Mouse (Mus musculus) lung, adult 2 months (tissue): ENCODE data around the gene Tmem87a. TPM values are rescaled to one million over a fixed set of nuclear protein-coding genes. Genes with fewer than 3 reads are reported as not detected.
A peak's percentile ranks its signal among the peaks of the same experiment; 100 is the strongest.

ENCODE experiments used
- DNase-seq: peaks from one replicate; pipeline ENCODE4 v3.0.0; 2022
- H3K4me1 ChIP-seq: fragments of 200-500 bp; 2 replicates; pipeline ENCODE4 v1.6.1; 2011; ENCODE audit warnings: low read length; ENCODE audit not compliant: control insufficient read depth, insufficient read depth
- H3K4me3 ChIP-seq: fragments of 200-500 bp; replicated peaks from 2 replicates; pipeline ENCODE3; 2011; ENCODE audit warnings: low read depth, mild to moderate bottlenecking, control low read depth, low read length; ENCODE audit errors: extremely low read depth
- CTCF ChIP-seq: fragments of 200-500 bp; IDR thresholded peaks from 2 replicates; pipeline ENCODE4 v1.5.1; 2011; ENCODE audit warnings: mild to moderate bottlenecking, low read length, control low read depth; ENCODE audit not compliant: insufficient read depth
- POLR2A ChIP-seq: fragments of 200-500 bp; IDR thresholded peaks from 2 replicates; pipeline ENCODE4 v1.6.1; 2011; ENCODE audit warnings: low read depth, mild to moderate bottlenecking, control low read depth, low read length, borderline replicate concordance; ENCODE audit errors: extremely low read depth
- WGBS: fragments of 180-500 bp; shearing (Covaris S2); methylation state at CpG from one replicate; pipeline ENCODE4 v1.1.7; 2018; 5-methylcytosine and 5-hydroxymethylcytosine counted together
- polyA plus RNA-seq: library from polyadenylated mRNA; depleted of rRNA; stranded (reverse); fragments of >200 nt; gene quantifications from 2 replicates; pipeline ENCODE4 v1.2.3, GENCODE M21; 2012; rRNA removed

The Tmem87a gene
- 8.5 and 15.7 TPM in 2 replicates for polyA plus RNA-seq

DNA sequence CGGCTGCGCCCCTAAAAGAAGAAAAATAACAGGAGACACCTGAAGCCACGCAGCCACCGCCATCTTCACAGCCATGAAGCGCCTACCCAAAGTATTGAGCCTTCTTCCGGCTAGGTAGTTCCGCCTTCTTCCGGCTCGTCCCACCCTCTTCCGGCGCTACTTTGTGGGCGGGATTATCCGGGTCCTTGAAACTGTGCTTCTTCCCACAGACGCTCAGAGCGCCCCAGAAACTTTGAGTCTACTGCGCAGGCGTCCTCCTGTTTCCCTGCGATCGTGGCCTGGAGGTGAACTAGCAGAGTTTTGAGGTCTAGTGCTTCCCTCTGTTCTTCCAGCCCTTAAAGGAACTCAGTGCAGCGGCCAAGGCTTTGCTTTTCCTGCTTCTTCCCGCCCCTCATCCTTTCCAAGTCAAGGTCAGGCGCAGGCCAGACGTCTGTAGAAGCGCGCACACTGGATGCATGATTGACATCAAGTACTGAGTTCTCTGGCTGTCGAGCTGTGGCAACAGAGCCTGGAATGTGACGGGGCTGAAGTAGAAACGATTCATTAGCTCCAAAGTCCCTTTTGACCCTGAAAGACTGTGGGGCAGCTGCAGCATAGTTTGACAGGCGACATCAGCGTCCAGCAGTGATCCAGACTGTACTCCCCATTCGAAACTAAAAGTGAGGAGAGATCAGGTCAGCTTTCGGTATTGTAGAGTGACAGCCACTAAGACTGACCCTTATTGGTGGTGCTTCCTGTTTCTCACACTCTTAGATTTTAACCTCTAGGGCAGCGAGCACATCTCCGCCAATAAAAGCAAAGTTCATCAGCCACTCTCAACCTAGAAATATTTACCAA is at the start of gene Tmem87a:
Gene Tmem87a, minus strand, starts transcription at position 128 of the 837 bp plus-strand sequence.
- WGBS: under 1% methylated on average over 34 of the region's 34 CpGs

DNA sequence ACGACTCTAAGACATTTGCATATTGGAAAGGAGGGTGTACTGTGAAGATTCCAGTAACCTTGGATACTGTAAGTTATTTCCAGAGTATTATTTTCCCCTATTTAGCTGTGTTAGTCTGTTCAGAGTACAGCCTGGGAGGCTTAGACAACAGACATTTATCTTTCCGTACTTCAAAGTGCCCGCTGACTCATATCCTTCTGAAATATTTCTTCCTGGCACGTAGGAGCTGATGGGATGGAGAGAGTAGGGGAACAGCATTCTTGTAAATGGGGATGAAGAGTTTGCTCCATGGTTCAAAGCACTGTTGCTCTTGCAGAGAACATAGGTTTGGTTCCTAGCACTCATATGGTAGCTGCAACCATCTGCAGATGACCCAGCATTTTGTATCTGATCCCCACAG is 48.7 kb upstream of the Tmem87a start:
- no peak for TF ChIP-seq CTCF
- TF ChIP-seq POLR2A: no peak
- no peak for DNase-seq

More for the DNA sequence above, at the start of gene Tmem87a:
- Histone ChIP-seq H3K4me1 (peaks cover 7% of the 10 kb centered on the region), H3K4me3 (peak within 1 kb of the TSS; percentile 97)
- peak; percentile 93 for DNase-seq
- TF ChIP-seq CTCF: no peak
- TF ChIP-seq POLR2A: peak; percentile 82; the same call in 1 of the 2 replicates

DNA sequence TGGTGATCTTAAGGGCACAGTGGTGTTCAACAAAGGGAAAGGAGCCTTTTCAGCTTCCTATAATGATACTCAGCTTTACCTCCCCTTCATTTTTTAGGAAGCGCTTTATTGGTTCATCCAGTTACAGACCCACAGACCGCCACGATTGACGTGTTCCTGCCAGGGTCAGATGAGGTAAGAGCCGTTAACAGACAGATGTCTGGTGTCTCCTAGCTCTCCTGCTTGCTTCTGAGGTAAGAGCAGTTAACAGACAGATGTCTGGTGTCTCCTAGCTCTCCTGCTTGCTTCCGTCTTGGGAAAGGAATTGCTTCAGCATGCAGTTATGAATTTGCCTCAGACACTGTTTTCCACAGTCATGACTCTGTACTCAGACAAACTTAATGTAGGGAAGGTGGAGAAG is 46.8 kb upstream of the Tmem87a start:
- TF ChIP-seq POLR2A: no peak
- TF ChIP-seq CTCF: no peak
- WGBS: 67% methylated on average over 6 of the region's 6 CpGs
- H3K4me1 ChIP-seq: no peaks in the 10 kb centered on the region
- DNase-seq: no peak
- H3K4me3 ChIP-seq: no peak overlapping the region

More for the DNA sequence above, 48.7 kb upstream of the Tmem87a start:
- H3K4me3 ChIP-seq: no peak overlapping the region
- no peaks in the 10 kb centered on the region for H3K4me1 ChIP-seq
- 60% methylated on average over 4 of the region's 4 CpGs for WGBS

DNA sequence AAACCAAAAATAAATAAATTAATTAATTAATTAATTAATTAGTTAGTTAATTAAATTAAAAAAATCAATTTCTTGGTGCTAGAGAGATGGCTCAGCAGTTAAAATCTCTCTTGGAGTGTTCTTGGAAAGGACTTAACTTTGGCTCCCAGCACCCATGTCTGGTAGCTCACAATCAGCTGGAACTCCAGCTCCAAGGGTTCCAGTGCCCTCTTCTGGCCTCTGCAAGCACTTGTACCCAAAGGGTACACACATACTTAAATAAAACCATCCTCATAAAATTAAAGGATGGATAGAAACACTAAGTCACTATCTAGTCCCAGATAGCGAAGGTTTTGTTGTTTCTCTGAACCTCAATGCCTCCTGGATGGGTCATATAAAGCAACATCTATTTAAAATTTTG is 43.4 kb upstream of the Tmem87a start:
- Histone ChIP-seq H3K4me3 (no peak overlapping the region), H3K4me1 (no peaks in the 10 kb centered on the region)
- TF ChIP-seq POLR2A (no peak), CTCF (0 out of 2 replicates have a peak, but pooled peaks have one; percentile 5)
- 96% methylated on average over 1 of the region's 1 CpGs for WGBS
- DNase-seq: no peak

DNA sequence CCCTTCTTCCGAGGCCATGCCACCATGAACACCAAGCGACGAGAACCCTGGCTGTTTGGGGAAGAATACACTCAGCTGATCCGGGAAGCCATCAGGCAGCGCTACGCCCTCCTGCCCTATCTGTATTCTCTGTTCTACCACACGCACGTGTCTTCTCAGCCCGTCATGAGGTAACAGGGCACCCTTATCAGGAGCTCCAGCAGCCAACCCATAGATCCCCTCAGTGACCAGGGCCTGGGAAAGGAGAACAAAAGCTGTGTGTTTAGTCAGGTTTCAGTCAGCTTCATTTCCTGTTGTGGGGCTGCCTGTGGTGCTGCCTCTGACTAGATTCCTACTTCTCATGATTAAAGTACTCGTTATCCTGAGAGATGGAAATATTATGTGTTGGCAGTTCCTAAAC is 42.5 kb upstream of the Tmem87a start:
- Histone ChIP-seq H3K4me1 (no peaks in the 10 kb centered on the region), H3K4me3 (no peak overlapping the region)
- no peak for DNase-seq
- 65% methylated on average over 10 of the region's 10 CpGs for WGBS
- TF ChIP-seq POLR2A: no peak
- no peak for TF ChIP-seq CTCF

DNA sequence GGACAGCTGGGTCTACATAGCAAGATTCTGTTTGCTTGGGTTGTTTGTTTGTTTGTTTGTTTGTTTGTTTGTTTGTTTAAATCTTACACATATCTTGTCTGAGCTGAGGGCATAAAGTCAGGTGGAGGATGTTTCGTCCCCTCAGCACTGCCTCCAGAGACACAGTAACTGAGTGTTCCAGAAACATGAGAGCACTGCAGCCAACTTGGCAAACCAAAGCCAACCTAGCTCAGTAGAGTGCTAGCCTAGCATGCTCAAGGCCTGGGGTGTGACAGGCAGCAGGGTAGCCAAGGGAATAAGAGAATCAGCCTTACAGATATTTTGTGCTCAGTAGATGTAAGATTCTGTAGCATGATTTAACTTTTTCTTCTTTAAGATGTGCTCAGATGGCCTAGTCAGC is 40.6 kb upstream of the Tmem87a start:
- Histone ChIP-seq H3K4me1 (no peaks in the 10 kb centered on the region), H3K4me3 (no peak overlapping the region)
- 95% methylated on average over 1 of the region's 1 CpGs for WGBS
- no peak for DNase-seq
- TF ChIP-seq POLR2A: no peak
- no peak for TF ChIP-seq CTCF

DNA sequence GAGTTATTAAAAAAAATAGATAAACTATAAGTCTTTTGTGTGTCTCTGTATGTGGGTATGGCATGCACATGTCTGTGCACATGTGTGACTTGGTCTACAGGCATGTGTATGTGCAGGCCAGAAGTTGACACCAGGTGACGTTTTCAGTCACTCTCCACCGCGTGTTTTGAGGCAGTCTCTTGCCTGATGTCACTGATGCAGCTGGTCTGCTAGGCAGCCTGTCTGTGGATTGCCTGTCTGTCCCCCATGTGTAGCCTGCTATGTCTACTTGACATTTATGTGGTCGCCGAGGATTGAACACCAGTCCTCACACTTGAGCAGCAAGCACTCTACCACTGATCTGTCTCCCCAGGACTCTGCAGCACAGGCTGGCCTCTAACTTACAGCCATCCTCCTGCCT is 20.5 kb upstream of the Tmem87a start:
- TF ChIP-seq POLR2A (no peak), CTCF (no peak)
- DNase-seq: no peak
- 83% methylated on average over 5 of the region's 5 CpGs for WGBS
- H3K4me1 ChIP-seq: no peaks in the 10 kb centered on the region
- H3K4me3 ChIP-seq: no peak overlapping the region

DNA sequence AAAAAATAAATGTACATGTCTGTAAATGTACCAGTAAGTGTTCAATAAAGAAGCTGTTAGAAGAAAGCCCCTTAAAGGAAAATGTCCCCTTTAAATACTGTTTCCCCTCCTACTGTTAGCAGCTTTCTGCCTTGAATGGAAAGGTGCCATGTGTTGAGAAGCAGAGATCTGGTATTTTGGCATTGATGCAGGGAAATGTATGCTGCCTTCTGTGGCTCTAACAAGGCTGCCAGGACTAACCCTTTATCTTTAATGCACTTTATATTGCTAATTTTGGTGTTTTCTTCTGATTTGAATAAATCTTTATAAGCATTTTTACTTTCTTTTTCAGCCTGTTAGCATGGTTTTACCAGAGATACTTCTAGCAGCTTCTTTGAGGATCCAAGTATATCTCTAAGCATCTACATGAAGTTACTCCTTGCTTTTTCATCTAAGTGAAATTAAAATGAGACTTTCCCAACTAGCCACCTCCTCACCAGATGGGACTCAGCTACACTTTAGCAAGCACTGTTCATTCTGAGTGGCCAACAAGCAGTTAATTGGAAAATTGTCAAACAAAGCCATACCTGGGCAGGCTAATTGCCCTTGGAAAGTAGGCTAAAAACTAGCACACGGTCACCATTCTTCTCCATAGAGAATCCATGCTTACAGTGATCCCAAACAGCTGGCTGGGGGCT is 11.0 kb upstream of the Tmem87a start:
- TF ChIP-seq POLR2A: no peak
- TF ChIP-seq CTCF: no peak
- DNase-seq: no peak
- 47% methylated on average over 1 of the region's 1 CpGs for WGBS
- H3K4me1 ChIP-seq: no peaks in the 10 kb centered on the region
- no peak overlapping the region for H3K4me3 ChIP-seq

DNA sequence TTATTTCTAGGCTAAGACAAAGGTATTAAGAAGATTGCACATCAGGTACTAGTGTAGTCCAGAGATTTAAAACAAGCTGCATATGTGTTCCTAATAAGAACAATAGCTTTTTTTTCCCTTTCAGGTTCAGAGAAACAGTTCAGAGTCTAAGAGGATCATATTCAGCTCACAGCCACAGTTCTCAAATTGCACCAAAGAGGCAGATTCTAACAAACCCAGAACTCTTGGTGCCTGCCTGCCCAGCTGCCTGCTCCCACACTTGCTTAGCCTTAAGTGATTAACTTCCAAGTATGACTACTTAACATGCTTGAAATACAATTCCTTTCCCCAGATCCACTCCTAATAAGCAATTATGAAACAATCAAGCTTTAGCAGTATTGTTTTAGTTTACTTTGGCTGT is 10.2 kb upstream of the Tmem87a start:
- TF ChIP-seq POLR2A (no peak), CTCF (no peak)

DNA sequence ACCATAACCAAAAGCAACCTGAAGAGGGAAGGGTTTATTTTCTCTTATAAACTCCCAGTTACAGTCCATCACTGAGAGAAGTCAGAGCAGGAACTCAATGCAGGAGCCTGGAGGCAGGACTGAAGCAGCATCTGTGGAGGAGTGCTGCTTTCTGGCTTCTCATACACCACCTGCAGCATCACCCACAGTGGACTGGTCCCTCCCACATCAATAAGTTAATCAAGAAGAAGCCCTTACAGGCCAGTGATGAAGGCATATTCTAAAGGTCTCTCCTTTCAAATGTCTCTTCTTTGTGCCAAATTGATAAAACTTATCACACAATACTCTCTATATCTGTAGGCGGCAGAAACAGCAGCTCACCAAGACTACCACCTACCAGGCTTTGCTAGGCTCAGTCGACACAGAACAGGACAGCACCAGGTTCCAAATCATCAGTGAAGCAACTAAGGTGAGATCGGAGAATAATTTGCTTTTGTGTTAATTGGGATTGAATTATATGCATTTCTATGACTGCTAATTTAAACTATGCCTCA is 7.2 kb upstream of the Tmem87a start:
- TF ChIP-seq POLR2A: no peak
- no peak for TF ChIP-seq CTCF
- H3K4me1 ChIP-seq: no peaks in the 10 kb centered on the region
- no peak overlapping the region for H3K4me3 ChIP-seq
- no peak for DNase-seq
- 94% methylated on average over 3 of the region's 3 CpGs for WGBS

More for the DNA sequence above, 10.2 kb upstream of the Tmem87a start:
- no peak overlapping the region for H3K4me3 ChIP-seq
- no peaks in the 10 kb centered on the region for H3K4me1 ChIP-seq
- no peak for DNase-seq
